Mouse (Mus musculus): ENCODE results near the gene Stxbp1. TPM values are rescaled to one million over a fixed set of nuclear protein-coding genes. Genes with fewer than 3 reads are reported as not detected.

Gene Stxbp1
- polyA plus RNA-seq, 1 experiment from 2014 or later, result 240 TPM

DNA sequence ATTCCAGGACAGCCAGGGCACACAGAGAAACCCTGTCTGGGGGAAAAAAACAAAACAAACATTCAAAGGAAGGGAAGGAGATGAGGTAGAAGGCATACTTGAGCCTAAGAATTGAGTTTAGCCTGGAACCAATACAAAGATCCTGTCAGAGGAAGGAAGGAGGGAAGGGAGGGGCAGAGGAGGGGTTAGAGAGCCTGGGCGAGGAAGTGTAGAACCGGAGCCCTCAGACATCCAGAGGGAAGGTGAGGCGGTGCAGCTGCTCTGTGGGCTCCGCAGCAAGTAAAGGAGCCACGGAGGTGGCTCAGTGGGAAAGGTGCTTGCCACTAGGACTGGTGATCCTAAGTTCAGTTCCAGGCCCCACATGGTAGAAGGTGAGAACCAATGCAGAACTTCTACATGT is 5.9 kb downstream of the Stxbp1 start:
- DNase-seq, result no peak
- H3K9me3 ChIP-seq (ENCODE audit: control insufficient read depth, low read length), result no peaks in the 10 kb centered on the region
- WGBS, result 80% methylated on average over 5 of the region's 5 CpGs

DNA sequence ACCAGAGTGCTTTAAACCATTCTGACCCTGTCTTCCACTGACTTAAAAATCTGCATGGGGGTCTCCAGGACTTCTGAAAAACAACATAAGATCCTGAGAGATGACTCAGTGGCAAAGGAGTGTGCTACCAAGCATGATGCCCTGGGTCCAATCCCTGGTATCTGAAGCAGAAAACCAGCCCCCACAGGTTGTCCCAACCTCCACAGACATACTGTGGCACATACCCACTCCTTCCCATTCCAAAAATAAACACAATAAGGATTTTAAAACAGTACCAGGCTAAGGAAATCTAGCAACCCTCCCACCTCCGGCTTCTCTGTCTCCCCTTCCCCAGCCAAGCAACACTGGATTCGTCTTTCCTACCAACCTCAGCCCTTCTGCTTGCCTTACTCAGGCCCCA is 7.8 kb downstream of the Stxbp1 start:
- DNase-seq (no peak), ATAC-seq (ENCODE audit: low FRiP score, low TSS enrichment) (no peak)
- peaks cover 10% of the 10 kb centered on the region; the same call in 1 of the 2 replicates for H3K36me3 ChIP-seq (ENCODE audit: control insufficient read depth, insufficient read depth, low read length)
- no peaks in the 10 kb centered on the region for H3K4me1 ChIP-seq (ENCODE audit: control insufficient read depth, insufficient read depth, low read length)
- H3K9me3 ChIP-seq (ENCODE audit: control insufficient read depth, low read length), result no peaks in the 10 kb centered on the region
- H3K4me3 ChIP-seq (replicated peaks; ENCODE audit: low read depth, low read length), result no peak overlapping the region
- 89% methylated on average over 2 of the region's 2 CpGs for whole genome bisulfite sequencing
- H3K4me2 ChIP-seq (ENCODE audit: low read length), result no peak overlapping the region
- no peak overlapping the region for H3K27ac ChIP-seq (replicated peaks; ENCODE audit: low read depth, low read length)
- no peak overlapping the region for H3K9ac ChIP-seq (replicated peaks; ENCODE audit: low read length)
- H3K27me3 ChIP-seq (ENCODE audit: control insufficient read depth, insufficient read depth, low read length), result no peaks in the 10 kb centered on the region

More for the DNA sequence above, 5.9 kb downstream of the Stxbp1 start:
- Histone ChIP-seq H3K27ac (replicated peaks; ENCODE audit: low read depth, low read length) (no peak overlapping the region), H3K27me3 (ENCODE audit: control insufficient read depth, insufficient read depth, low read length) (no peaks in the 10 kb centered on the region), H3K4me3 (replicated peaks; ENCODE audit: low read depth, low read length) (no peak overlapping the region), H3K4me2 (ENCODE audit: low read length) (no peak overlapping the region), H3K4me1 (ENCODE audit: control insufficient read depth, insufficient read depth, low read length) (peaks cover 9% of the 10 kb centered on the region), H3K36me3 (ENCODE audit: control insufficient read depth, insufficient read depth, low read length) (peaks cover 10% of the 10 kb centered on the region; the same call in 1 of the 2 replicates), H3K9ac (replicated peaks; ENCODE audit: low read length) (no peak overlapping the region)
- no peak for ATAC-seq (ENCODE audit: low FRiP score, low TSS enrichment)

- H3K9me3 ChIP-seq (ENCODE audit: control insufficient read depth, low read length), result no peaks in the 10 kb centered on the region
- H3K4me2 ChIP-seq (ENCODE audit: low read length), result no peak overlapping the region
- H3K4me1 ChIP-seq (ENCODE audit: control insufficient read depth, insufficient read depth, low read length), result no peaks in the 10 kb centered on the region
- DNase-seq (no peak), ATAC-seq (ENCODE audit: low FRiP score, low TSS enrichment) (no peak)
- no peak overlapping the region for H3K9ac ChIP-seq (replicated peaks; ENCODE audit: low read length)
- no peaks in the 10 kb centered on the region for H3K27me3 ChIP-seq (ENCODE audit: control insufficient read depth, insufficient read depth, low read length)
- H3K4me3 ChIP-seq (replicated peaks; ENCODE audit: low read depth, low read length), result no peak overlapping the region
- WGBS, result 73% methylated on average over 9 of the region's 9 CpGs
- peaks cover 10% of the 10 kb centered on the region; the same call in 1 of the 2 replicates for H3K36me3 ChIP-seq (ENCODE audit: control insufficient read depth, insufficient read depth, low read length)
- H3K27ac ChIP-seq (replicated peaks; ENCODE audit: low read depth, low read length), result no peak overlapping the region
Observed at GRCm38 (mm10) chr2:32838147-32838884, 8.7 kb downstream of the Stxbp1 start.

- Histone ChIP-seq H3K4me1 (ENCODE audit: control insufficient read depth, insufficient read depth, low read length) (no peaks in the 10 kb centered on the region), H3K9me3 (ENCODE audit: control insufficient read depth, low read length) (no peaks in the 10 kb centered on the region), H3K4me3 (replicated peaks; ENCODE audit: low read depth, low read length) (no peak overlapping the region), H3K27me3 (ENCODE audit: control insufficient read depth, insufficient read depth, low read length) (no peaks in the 10 kb centered on the region), H3K4me2 (ENCODE audit: low read length) (no peak overlapping the region), H3K36me3 (ENCODE audit: control insufficient read depth, insufficient read depth, low read length) (no peaks in the 10 kb centered on the region), H3K9ac (replicated peaks; ENCODE audit: low read length) (no peak overlapping the region), H3K27ac (replicated peaks; ENCODE audit: low read depth, low read length) (no peak overlapping the region)
- DNase-seq, result no peak
- no peak for ATAC-seq (ENCODE audit: low FRiP score, low TSS enrichment)
Observed at GRCm38 (mm10) chr2:32835588-32835987, 11.5 kb downstream of the Stxbp1 start.

DNA sequence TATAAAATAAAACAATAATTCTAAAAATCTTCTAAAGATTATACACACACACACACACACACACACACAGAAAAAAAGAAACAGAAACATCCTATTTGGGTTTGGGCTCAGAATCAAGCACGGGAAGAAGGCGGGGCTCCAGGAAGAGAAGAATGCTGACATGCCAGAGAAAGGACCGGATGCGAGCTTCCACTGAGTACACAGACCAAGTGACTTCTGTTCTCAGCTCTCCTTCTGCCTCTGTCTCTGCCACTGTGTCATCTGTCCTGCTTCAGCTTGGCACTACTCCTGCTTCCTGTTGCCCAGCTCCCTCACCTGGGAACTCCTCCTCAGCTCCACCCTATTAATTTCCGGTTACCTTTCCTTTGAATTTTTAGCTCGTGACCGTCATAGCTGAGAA is 12.5 kb downstream of the Stxbp1 start:
- DNase-seq (no peak), ATAC-seq (ENCODE audit: low FRiP score, low TSS enrichment) (no peak)
- H3K27me3 ChIP-seq (ENCODE audit: control insufficient read depth, insufficient read depth, low read length), result no peaks in the 10 kb centered on the region
- no peak overlapping the region for H3K4me3 ChIP-seq (replicated peaks; ENCODE audit: low read depth, low read length)
- H3K36me3 ChIP-seq (ENCODE audit: control insufficient read depth, insufficient read depth, low read length), result no peaks in the 10 kb centered on the region
- no peak overlapping the region for H3K27ac ChIP-seq (replicated peaks; ENCODE audit: low read depth, low read length)
- no peaks in the 10 kb centered on the region for H3K9me3 ChIP-seq (ENCODE audit: control insufficient read depth, low read length)
- WGBS, result 73% methylated on average over 7 of the region's 7 CpGs
- H3K4me1 ChIP-seq (ENCODE audit: control insufficient read depth, insufficient read depth, low read length), result no peaks in the 10 kb centered on the region
- H3K4me2 ChIP-seq (ENCODE audit: low read length), result no peak overlapping the region
- H3K9ac ChIP-seq (replicated peaks; ENCODE audit: low read length), result no peak overlapping the region

DNA sequence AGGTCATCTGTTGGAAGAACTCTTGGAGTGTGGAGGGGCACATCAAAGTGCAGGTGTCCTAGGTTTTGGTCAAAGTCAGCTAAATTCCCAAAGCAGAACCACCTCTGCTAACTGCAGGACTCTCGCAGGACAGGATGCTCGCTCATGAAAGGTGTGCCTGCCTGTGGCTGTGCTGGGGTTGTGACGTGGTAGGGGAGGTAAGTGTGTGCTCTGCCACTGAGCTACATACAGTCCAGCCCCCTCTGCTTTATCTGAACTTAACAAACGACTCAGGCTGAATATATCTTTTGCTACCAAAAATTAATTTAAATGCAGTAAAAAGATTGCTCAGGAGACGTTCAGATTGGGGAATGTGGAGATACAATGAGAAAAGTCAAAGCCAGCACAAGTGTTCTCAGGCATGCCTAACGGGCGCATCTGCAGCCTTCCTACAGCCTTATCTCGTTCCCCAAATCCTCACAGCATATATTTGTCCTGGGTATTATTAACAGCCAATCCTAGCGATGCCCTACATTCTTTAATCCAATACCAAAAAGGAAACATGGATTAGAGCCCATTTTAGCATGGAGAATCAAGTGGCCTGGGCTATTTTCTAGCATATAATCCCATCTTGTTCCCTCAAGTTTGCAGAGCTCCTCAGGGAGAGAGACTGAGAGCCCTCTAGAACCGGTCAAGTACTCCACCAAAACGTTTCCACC is 17.9 kb downstream of the Stxbp1 start:
- DNase-seq (peak; percentile 8), ATAC-seq (ENCODE audit: low FRiP score, low TSS enrichment) (no peak)
- H3K9ac ChIP-seq (replicated peaks; ENCODE audit: low read length), result no peak overlapping the region
- H3K4me2 ChIP-seq (ENCODE audit: low read length), result no peak overlapping the region
- no peaks in the 10 kb centered on the region for H3K4me1 ChIP-seq (ENCODE audit: control insufficient read depth, insufficient read depth, low read length)
- H3K9me3 ChIP-seq (ENCODE audit: control insufficient read depth, low read length), result no peaks in the 10 kb centered on the region
- WGBS, result 65% methylated on average over 11 of the region's 11 CpGs
- H3K4me3 ChIP-seq (replicated peaks; ENCODE audit: low read depth, low read length), result no peak overlapping the region
- no peaks in the 10 kb centered on the region for H3K36me3 ChIP-seq (ENCODE audit: control insufficient read depth, insufficient read depth, low read length)
- H3K27me3 ChIP-seq (ENCODE audit: control insufficient read depth, insufficient read depth, low read length), result no peaks in the 10 kb centered on the region
- H3K27ac ChIP-seq (replicated peaks; ENCODE audit: low read depth, low read length), result no peak overlapping the region

DNA sequence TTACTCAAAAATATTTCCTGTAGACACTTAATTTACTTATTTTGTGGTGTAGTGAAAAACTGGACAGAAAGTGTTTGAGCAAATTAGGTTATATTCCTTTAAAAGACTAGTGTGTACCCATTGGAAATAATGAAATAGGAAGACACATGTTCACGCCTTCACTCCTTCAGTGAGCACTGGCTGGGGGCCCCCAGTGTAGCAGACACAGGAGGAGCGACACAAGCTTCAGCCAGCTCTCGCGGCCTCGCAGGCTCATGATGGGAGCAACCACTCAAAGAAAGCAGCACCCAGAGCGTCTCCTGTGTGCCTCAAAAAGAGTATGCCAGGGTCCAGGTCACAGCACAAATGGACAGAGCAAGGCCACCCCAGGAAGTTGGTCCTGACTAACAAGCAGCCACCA is 21.2 kb downstream of the Stxbp1 start:
- DNase-seq, result no peak
- WGBS, result 86% methylated on average over 6 of the region's 6 CpGs

DNA sequence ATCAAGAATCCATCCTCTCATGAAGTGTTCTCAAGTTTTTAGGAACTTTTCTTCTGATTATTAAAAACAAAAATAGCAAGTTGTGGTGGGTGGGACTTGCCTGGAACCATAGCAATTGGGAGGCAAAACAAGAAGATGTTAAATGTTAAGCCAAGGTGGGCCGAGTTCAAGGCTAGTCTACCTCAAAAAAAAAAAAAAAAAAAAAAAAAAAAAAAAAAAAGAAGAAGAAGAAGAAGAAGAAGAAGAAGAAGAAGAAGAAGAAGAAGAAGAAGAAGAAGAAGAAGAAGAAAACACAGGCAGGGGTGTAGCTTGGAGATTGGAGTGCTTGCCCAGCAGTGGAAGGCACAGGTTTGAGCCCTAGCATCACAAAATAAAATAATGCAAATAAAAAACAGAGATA is 22.3 kb downstream of the Stxbp1 start:
- Histone ChIP-seq H3K27ac (replicated peaks; ENCODE audit: low read depth, low read length) (no peak overlapping the region), H3K4me2 (ENCODE audit: low read length) (no peak overlapping the region), H3K4me1 (ENCODE audit: control insufficient read depth, insufficient read depth, low read length) (no peaks in the 10 kb centered on the region), H3K4me3 (replicated peaks; ENCODE audit: low read depth, low read length) (no peak overlapping the region), H3K27me3 (ENCODE audit: control insufficient read depth, insufficient read depth, low read length) (no peaks in the 10 kb centered on the region), H3K9me3 (ENCODE audit: control insufficient read depth, low read length) (no peaks in the 10 kb centered on the region), H3K9ac (replicated peaks; ENCODE audit: low read length) (no peak overlapping the region), H3K36me3 (ENCODE audit: control insufficient read depth, insufficient read depth, low read length) (peaks cover 25% of the 10 kb centered on the region)
- 88% methylated on average over 1 of the region's 1 CpGs for WGBS
- DNase-seq (no peak), ATAC-seq (ENCODE audit: low FRiP score, low TSS enrichment) (no peak)

More for the DNA sequence above, 21.2 kb downstream of the Stxbp1 start:
- Histone ChIP-seq H3K4me3 (replicated peaks; ENCODE audit: low read depth, low read length) (no peak overlapping the region), H3K9me3 (ENCODE audit: control insufficient read depth, low read length) (no peaks in the 10 kb centered on the region), H3K27me3 (ENCODE audit: control insufficient read depth, insufficient read depth, low read length) (no peaks in the 10 kb centered on the region), H3K36me3 (ENCODE audit: control insufficient read depth, insufficient read depth, low read length) (peaks cover 16% of the 10 kb centered on the region), H3K4me1 (ENCODE audit: control insufficient read depth, insufficient read depth, low read length) (no peaks in the 10 kb centered on the region), H3K4me2 (ENCODE audit: low read length) (no peak overlapping the region), H3K27ac (replicated peaks; ENCODE audit: low read depth, low read length) (no peak overlapping the region), H3K9ac (replicated peaks; ENCODE audit: low read length) (no peak overlapping the region)
- ATAC-seq (ENCODE audit: low FRiP score, low TSS enrichment), result no peak

DNA sequence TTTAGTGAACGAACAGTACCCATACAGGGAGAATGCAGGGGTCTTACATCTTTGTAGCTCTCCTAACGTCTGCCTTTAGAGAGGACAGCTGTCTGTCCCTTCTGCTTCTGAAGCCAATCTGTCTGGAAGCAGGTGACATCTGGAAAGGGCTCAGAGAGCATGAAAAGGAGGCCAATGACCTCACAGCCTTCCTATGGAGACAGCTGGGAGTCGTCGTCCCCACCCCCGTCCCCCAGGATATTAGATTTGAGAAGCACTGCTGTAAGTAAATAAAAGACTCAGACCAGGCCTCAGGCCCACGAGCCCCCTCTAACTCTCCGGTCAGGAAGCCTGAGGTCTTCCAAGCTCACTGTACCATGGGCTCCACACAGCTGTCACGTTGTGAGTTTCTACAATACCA is 22.9 kb downstream of the Stxbp1 start:
- WGBS, result 31% methylated on average over 8 of the region's 8 CpGs
- no peaks in the 10 kb centered on the region for H3K9me3 ChIP-seq (ENCODE audit: control insufficient read depth, low read length)
- H3K36me3 ChIP-seq (ENCODE audit: control insufficient read depth, insufficient read depth, low read length), result peaks cover 29% of the 10 kb centered on the region
- no peak overlapping the region for H3K4me3 ChIP-seq (replicated peaks; ENCODE audit: low read depth, low read length)
- no peak overlapping the region for H3K4me2 ChIP-seq (ENCODE audit: low read length)
- no peak overlapping the region for H3K9ac ChIP-seq (replicated peaks; ENCODE audit: low read length)
- H3K27me3 ChIP-seq (ENCODE audit: control insufficient read depth, insufficient read depth, low read length), result no peaks in the 10 kb centered on the region
- no peaks in the 10 kb centered on the region for H3K4me1 ChIP-seq (ENCODE audit: control insufficient read depth, insufficient read depth, low read length)
- DNase-seq (no peak), ATAC-seq (ENCODE audit: low FRiP score, low TSS enrichment) (no peak)
- no peak overlapping the region for H3K27ac ChIP-seq (replicated peaks; ENCODE audit: low read depth, low read length)
